Mouse (Mus musculus) urinary bladder, postnatal 25 days (tissue): ENCODE measurements at regions not wholly inside any gene's neighbourhood (a gene's known extent, or its start where the extent isn't known, plus 50 kb on each side); places are given as distances from the start of the nearest gene placed in this dataset.

Experiments used
- DNase-seq: peaks from one replicate; pipeline ENCODE4 v3.0.0; 2022; ENCODE audit warnings: low spot score

DNA sequence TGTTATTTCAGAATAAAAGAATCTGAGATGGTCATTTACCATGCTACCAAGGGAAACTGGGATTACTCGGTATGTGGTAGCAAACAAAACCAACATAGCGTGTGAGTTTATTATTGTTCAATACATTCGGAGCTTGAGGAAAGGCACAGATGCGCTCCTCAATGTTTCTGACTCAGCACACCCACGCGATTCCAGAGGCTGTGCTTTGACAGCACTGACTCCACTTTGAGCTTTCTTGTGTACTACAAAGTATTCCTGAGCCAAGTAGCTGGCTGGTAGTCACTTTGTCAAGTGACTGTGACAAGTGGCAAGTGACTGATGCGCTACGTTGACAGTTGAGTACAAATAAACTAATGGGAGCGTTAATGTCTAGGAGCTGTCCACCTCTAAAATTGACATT, 235.8 kb downstream of the Foxo1 start:
- DNase-seq = no peak

DNA sequence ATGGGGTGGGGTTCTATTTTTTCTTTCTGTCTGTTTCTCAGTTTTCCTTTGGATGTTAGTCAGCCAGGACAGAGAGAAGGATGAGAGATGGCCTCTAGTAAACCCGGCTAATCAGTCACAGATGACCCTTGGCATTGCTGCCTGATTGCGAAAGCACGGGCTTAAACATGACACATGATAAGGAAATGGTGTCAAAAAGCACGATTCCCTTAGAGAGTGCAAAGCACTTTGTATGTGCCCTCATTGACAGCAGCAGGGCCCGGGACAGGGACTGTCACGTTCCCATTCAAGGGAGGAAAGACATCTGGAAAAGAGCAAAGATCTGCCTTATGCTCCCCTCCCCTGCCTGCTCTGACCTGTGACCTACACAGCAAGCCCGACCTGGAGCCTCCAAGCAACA, 234.1 kb downstream of the Foxo1 start:
- peak; percentile 21 for DNase-seq

DNA sequence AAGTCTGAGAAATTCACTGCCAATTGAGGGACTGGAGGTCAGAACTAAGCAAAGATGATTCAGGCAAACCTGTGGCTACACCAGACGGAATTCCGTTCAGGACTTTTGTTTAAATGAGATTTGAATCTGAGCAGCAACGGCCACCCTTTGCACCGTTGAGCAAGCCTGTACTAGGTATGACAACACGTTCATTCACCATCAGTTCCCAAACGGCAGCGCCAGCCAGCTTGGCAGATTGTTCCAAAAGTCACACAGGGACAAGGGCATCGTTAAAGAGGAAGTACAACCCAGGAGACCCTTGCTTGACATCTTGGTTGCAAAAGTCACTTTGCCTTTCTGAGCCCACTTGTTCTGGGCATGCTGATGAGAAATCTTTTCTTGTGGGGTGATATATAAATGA, 233.5 kb downstream of the Foxo1 start:
- no peak for DNase-seq

DNA sequence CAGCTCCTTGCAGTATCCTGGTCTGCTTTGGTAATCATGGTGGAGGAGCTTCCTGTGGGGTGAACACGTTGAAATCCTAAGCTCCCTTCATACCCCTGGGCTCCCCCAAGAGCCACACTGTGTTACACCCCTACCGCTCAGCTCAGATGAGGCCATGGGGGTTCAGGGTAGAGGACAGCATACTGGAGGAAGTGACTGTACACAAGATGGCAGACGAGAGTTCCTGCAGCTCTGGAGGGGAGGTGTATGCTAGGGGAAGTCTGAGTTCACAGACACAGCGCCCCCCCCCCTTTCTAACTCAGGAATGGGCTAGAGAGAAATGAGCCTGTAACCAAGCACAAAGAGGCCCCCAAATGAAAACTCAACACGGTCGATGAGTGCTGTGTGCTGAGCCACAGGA, 231.9 kb downstream of the Foxo1 start:
- no peak for DNase-seq

DNA sequence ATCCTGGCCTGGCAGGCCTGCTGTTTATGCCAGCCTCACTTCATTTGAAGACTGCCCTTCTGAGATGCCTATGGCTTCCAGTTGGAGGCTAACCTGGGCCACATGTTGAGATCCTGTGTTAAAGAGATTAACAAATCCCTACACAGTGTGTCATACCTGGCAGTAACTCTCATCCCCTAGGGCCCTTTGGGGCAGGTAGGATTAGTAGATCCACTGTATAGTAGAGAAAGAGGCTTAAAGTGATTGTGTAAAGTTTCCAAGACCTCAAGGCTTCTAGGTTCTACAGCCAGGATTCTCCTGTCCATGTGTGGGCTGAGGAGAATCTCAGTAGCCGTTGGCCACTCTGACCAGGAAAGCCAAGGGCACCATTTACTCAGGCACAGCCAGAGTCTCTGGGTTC, 231.4 kb downstream of the Foxo1 start:
- no peak for DNase-seq

DNA sequence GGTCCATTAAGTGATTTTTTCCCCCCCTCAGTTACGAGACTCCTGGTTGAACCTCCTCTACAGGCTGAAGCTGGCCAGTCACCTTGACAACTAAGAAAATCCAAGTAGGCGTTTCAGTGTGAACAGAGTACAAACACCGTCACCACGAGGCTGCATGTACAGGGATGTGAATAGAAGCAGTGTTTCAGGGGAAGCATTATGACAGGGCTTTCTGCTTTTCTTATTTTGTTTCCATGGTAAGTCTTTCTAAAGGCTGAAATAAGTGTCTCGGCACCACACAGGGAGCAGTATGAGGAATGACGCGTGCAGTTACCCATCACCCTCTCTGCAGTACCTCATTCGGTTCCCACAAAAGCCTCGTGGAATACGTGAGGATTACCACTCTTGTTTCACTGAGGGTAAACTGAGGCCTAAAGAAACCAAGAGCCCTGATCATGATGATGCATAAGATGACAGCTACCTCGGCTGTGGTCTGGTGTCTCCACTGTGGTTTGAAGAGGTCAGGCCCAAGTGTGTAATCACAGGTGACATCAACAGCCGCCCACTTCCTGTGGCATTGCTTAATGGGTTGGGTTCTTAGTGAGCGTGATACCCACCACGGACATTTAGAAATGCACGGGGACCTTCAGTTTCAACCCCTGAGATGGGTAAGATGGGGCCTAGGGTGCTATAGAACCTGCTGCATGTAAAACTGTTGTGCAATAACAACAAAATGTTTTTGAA, 230.5 kb downstream of the Foxo1 start:
- DNase-seq = no peak

DNA sequence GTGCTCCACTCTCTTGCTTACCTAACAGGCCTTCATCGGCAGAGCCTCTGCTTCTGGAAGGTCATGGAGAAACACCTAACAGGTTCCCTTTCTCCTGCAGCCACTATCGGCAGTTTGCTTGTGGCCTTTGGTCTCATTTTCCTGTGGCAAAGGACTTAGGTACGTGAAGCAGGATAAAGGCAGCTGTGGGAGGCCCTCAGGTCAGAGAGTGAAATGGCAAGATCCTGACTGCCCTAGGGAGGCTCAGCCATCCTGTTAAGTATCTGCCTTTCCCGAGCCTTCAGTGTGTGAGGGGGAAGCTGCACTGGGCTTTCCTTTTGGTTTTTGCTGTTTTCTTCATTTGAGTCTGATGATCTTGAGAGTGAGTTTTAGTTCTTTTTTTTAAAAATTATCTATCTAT, 228.8 kb downstream of the Foxo1 start:
- no peak for DNase-seq

DNA sequence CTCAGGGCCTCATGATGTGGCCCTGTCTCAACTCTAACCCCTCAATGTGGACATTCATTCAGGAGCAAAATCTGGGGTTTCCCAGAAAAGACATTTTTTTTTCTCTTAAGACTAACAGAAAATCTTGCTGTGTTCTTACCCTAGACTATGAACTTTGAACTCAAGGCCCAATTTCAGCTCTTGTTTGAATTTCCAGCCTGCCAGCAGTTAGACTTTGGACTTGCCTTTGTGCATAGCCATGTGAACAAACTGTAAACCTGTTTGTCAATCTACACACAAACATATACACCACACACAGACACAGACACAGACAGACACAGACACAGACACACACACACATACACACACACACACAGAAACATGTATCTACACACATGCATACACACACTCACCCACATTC, 227.3 kb downstream of the Foxo1 start:
- DNase-seq = no peak

DNA sequence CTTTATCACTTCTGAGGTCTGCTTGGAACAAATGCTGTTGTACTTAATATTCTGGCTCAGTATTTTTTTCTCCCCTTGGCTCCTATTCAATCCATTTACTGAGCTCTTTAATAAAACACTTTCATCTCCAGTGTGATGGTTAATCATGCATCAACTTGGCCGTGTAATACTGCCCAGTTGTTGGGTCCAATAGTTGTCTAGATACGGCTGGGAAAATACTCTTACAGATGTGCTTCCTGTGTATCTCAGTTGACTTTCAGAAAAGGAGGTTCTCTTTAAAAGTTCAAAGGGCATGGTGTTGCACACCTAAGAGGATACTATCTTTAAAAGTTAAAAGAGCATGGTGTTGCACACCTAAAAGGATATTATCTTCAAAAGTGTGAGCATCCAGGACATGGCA, 226.8 kb downstream of the Foxo1 start:
- DNase-seq = no peak

DNA sequence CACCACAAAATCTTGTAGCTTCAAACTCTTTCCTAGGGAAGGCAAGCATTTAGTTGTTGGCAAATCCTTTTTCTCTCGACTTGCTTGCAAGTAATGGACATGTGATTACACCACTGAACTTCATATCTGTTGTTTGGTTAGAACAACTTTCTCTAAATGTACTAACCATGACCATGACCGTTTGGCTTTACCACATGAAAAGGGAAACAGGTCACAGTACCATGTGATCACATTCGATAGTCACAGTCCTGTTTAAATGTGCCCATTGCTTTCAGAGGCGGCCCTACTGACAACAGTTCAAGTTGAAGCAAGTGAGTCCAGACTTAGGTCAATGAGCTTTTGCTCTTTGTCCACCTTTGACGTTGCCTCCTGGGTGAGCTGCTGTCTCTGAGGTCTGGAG, 211.1 kb downstream of the Foxo1 start:
- no peak for DNase-seq

DNA sequence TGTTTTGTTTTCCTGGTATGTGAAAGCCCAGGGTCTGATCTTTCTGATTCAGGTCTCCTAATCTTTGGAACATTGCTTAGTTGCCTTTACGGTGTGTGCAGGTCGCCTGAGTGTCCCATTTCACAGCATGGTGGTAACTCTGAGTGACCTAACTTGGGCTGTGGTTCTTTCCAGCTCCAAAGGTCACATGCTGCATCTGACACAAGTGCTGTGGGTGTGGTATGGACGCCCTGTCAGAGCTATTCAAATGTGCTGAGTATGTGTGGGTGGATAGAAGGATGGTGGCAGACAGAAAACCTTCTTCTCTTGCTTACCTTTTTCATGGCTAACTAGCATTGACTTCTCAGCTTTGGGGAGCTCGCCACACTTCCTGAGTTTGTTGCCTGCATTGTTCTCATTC, 201.8 kb downstream of the Foxo1 start:
- no peak for DNase-seq

DNA sequence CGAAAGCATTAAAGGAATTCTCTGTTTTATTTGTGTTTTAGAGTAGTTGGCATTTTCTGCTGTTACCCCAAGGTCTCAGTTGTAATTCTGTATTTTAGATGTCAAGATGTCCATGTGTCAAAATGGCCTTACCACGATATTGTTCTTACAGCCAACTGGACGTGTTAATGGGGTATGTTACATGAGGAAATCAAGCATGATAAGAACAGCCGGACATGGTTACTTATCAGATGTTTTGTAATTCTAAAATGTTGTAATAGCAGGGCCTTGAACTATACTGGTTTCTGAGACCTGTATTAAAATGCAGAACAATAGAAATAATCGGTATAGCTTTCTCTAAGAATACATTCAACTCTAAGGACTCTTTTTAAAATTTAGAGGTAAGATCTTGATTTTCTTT, 201.3 kb downstream of the Foxo1 start:
- no peak for DNase-seq

DNA sequence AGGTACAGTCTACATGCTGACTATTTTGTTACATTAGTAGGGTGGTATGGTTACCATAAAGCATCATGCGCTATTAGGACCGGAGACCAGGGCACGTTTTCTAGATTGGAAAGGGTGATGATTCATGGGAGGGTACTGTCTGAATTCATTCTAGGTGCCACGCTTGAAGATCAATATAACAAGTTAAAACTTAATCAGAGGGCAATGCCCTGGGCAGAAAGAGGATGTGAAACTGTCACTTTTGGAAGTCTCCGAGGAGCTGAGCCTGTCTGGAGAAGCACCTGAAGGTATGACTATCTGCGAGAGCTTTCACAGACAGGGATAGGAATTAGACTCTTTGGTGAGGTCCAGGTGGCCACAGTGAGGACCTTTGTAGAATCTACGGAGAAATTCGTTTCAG, 200.2 kb downstream of the Foxo1 start:
- no peak for DNase-seq

DNA sequence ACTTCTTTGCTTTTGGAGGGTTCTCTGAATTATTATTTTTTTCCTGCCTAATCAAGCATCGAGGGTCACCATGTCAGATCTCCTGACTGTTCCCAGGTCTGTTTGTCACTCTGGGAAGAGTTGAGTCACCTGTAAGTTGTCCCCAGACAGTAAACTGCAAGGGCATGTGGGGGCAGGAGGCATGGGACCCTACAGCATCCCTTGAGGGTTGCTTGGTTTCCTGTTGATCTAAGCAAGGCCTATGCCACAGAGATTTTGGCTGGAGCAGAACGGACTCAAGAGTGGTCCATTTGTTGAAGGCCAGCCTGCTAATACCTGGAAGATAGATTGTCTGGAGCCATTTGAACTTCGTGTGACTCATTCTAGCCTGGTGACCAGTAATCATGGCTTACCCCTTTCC, 199.7 kb downstream of the Foxo1 start:
- DNase-seq = no peak

DNA sequence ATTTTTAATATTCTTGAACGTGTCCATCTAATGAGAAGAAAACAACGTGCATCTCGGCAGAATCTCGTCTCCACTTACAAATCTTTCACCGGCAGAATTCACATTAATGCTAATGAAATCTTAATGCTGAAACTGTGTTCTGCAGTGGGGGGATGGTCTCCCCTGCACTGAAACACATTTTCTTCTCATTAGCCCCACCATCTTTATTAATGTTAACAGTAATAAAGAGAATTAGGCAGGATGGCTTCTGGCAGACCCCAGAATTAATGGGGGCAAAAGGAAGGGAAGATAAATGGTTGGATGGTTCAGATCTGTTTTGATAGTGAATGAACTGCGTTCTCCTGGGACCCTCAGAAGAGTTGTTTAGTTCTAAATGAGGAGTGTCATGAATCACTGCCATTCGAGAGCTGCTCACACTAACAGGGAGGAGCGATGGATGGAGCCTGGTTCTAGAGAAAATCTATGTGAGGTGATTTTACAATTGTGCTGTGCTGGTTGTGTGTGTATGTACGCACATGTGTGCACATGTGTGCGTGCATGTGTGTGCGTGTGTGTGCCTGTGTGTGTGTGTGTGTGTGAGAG, 198.9 kb downstream of the Foxo1 start:
- no peak for DNase-seq

DNA sequence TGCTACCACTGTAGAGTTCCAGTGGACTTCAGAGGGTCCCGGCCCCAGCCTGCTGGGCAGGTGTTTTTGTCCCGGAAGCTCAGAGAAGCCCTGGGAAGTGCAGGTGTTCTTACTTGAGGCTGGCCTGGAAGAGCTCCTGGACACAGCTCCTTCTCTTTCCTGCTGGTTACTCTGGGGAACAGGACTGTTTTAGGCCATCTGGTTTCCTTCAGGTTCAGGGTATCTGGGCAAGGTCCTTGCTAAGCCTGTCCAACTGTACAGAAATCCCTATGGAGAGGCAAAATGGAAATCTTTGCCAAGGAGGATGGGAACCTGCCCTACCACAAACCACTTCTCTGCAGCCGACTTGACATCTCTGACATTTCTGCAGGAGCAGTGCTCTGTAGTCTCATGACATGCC, 198.4 kb downstream of the Foxo1 start:
- DNase-seq = no peak

DNA sequence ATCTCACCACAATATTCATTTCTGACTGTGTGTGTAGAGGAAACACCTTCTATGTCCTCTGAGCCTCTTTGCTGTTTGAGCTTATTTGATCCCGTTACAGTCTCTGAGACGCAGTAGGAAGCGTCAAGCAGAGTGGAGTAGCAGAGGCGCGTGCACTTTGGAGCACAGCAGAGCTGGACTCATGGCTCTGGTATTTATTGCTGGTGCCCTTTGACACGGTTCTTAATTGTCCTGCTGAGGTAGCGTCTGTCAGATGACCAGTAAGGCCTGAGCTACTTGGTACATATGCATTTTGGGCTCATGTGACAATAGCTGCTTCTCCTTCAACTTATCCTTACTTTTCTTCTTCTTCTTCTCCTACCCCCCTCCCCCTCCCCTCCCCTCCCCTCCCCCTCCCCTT, 195.8 kb downstream of the Foxo1 start:
- no peak for DNase-seq

DNA sequence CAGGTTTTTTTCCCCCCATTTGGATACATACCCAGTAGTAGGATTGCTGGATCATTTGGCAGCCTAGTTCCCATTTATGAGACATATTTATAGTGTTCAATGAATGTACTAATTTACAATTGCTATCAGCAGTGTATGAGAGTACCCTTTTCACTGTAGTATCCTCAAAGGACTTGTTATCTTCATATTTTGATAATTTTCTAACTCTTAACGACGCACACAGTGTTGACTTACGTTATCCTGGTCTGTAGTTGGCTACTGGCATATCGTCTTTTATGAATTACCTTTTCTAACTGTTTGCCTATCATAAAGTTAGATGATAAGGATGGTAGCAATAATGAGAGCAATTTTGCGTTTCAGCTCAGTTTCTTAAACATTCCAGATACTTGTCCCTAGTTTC, 186.8 kb downstream of the Foxo1 start:
- no peak for DNase-seq

DNA sequence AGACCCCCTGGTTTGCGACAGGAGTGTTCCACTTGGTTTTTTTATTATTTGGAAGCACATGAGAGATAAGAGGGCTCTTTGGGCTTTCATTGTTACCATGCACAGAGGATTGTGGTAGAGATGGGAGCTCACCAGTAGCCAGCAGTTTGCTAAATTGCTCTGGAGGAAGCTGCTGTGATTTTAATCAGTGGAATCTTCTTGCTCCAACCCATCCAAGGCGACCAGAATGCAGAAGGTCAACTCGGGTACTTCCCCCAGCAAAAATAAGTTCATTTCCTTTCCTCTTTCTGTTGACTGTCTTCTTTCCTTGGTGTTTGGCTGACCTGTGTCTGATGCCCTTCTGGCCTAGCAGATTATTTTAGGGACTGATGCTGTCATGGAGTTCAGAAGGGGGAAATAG, 184.9 kb downstream of the Foxo1 start:
- no peak for DNase-seq

DNA sequence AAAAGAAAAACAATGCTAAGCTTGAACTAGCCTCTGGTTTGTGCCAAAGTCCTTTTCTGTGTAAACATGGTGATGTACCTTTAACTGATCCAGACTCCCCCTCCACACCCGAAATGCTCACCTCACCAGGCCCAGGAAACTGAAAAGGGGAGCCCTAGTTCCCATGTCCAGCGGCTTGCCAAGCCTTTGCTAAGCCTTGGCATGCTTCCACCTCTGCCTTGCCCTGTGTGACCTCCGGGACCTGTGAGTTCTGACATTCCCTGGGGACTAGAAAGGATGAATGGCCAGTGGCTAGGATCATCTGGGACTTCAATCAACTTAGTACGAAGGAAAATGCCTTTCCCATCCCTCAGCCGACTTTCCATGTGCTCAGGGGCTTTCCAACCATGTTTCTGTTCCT, 184.2 kb downstream of the Foxo1 start:
- DNase-seq = no peak

DNA sequence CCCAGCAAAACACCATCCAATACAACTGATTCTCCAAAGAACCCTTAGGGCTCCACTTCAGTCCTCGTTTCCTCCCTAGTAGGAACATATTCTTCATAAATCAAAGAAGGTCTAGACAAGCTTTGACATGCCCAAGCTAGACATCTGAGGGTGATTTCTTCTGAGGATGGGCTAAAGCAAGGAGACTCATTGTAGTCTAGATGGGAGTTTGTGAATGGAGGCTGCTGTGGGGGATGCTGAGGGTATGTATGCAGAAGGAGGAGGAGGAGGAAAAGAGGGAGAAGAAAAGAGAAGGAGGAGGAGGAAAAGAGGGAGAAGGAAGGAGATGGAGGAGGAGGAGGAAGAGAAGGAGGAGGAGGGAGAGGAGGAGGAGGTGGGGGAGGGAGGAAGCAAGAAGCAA, 178.9 kb downstream of the Foxo1 start:
- no peak for DNase-seq

DNA sequence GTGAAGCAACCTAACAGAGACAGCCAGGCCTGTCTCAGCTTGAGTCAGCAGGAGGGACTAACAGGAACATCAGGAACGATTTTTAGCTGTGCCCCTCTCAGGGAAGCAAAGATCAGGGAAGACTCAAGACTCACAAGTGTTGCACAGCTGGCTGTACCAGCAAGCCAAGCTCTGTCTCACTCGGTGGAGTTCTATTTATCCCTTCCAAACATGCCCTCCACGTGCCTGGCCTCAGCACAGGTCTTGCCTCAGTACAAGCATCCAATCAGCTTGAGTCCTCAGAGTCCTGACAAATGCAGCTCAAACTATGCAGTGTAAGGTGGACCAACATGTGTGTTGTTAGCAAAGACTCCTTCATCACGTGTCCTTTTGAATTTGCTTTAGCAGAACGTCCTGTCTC, 178.4 kb downstream of the Foxo1 start:
- no peak for DNase-seq

DNA sequence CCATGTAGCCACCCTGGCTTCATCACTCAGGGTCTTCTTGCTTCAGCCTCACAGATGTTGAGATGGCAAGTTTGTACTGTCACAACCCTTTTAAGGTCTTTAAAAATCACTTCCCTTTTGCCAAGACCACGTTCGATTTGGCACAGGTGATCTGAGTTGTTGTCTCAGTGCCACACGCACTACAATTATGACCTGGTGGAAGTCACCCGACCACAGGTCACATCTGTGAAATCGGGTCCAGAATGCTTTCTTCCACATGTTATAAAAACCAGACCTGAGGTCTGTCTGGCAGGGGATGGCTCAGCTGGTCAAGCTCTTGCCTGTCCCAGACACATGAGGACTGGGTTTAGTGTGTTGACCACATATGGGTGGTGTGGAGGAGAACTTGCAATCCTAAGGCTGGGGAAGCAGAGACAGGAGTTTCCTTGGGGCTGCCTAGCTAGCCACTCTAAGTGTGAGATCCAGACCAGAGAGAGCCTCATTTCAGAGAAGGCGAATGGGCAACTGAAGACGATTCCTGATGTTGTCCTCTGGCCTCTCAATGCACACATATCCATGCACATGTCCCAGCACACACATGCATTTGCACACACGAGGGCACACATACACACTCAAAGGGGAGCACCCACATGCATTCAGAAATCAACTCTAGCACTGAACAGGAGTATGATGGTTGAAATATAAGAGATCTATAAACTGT, 176.4 kb downstream of the Foxo1 start:
- no peak for DNase-seq

DNA sequence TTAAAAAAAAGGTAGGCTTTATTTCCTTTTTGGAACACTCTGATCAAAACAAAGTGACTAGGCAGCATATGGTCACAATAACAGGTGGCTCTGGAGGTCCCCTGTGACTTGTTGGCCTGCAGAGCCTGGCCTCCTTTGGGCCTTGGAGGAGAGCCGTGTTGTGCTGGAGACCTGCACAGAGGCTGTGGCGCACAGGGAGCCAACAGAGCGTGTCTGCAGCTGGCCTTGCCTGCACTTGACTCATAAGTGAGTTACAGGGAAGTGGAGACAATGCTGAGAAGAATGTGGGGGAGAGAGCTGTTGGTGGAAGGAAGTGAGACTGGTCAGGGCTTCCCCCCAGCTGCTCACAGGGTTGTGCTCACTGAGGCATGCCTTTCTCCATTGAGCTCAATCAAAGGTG, 175.7 kb downstream of the Foxo1 start:
- peak; percentile 15 for DNase-seq
